Mouse (Mus musculus) neural tube, embryonic 10.5 days (tissue): Measurements from ENCODE around the gene Lrrk1.

Source experiments
- DNase-seq: peaks from one replicate; pipeline ENCODE4 v3.0.0-alpha.2; 2017; ENCODE audit warnings: low spot score; ENCODE audit errors: extremely low spot score

The Lrrk1 gene

GRCm38 (mm10) chr7:66340044-66340443 lies 48.1 kb downstream of the Lrrk1 start:
- no peak for DNase-seq

- no peak for DNase-seq
Measured at GRCm38 (mm10) chr7:66339625-66340024, 48.5 kb downstream of the Lrrk1 start.

DNA sequence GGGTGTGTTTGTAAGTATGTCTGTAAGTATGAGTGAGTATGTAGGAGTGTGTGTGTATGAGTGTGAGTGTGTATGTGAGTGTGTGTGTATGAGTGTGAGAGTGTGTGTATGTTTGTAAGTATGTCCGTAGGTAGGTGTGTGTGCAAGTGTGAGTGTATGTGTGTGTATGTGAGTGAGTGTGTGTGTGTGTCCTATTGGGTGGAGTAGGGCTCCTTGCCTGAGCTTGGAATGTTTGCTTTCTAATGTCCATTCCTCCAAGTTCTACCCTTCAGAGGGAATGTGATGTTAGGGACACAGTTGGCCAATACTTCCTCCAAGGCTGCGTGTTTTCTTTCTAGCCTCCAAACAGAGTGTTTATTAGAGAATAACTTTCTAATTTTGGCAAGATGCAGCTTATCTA lies 51.2 kb downstream of the Lrrk1 start:
- DNase-seq, result no peak

DNA sequence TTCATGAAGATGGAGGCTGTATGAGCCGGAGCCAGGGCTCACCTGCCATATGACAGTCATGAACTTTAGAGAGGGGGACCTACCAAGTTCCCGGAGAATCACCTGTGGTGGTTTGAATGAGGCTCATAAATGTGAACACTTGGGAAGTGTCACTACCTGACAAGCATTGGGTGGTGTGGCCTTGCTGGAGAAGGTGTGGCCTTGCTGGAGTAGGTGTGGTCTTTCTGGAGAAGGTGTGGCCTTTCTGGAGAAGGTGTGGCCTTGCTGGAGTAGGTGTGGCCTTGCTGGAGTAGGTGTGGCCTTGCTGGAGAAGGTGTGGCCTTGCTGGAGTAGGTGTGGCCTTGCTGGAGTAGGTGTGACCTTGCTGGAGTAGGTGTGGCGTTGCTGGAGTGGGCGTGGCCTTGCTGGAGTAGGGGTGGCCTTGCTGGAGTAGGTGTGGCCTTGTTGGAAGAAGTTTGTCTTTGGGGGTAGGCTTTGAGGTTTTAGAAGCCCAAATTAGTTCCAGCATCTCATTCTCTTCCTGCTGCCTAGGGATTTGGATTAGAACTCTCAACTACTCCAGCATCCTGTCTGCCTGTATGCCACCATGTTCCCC lies 54.1 kb downstream of the Lrrk1 start:
- DNase-seq, result no peak

- DNase-seq, result no peak
Measured at GRCm38 (mm10) chr7:66332340-66332739, 55.8 kb downstream of the Lrrk1 start.

- DNase-seq, result no peak
Measured at GRCm38 (mm10) chr7:66330610-66331009, 57.5 kb downstream of the Lrrk1 start.

- no peak for DNase-seq
Measured at GRCm38 (mm10) chr7:66327516-66327915, 60.6 kb downstream of the Lrrk1 start.

DNA sequence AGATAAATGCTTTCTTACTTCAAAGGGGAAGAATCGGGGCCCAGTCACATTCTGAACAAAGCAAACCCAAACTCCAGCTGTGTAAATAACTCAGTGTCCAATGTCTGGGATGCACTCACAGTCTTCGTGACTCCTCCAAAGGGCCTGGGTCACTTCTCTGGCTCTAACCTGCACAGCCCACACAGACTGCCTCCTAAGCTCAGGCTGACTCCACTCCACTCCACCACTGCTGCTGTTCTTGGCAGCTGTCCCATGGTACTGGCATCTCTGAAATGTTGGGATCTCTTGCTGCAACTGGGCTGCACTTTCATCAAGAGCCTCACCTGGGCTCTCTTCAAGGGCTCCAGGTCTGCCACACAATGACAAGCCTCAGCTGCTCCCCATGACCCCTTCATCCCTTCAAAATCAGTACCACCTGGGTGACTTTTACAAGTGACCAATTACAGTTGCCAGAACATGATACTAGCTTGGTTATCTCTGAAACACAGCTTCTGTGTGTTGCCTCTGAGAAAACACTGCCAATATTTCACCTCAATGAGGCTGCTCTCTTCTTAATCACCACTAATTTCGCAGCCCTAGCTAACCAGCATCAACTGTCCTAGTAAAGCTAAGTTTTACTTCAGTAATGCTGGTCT lies 62.6 kb downstream of the Lrrk1 start:
- no peak for DNase-seq

DNA sequence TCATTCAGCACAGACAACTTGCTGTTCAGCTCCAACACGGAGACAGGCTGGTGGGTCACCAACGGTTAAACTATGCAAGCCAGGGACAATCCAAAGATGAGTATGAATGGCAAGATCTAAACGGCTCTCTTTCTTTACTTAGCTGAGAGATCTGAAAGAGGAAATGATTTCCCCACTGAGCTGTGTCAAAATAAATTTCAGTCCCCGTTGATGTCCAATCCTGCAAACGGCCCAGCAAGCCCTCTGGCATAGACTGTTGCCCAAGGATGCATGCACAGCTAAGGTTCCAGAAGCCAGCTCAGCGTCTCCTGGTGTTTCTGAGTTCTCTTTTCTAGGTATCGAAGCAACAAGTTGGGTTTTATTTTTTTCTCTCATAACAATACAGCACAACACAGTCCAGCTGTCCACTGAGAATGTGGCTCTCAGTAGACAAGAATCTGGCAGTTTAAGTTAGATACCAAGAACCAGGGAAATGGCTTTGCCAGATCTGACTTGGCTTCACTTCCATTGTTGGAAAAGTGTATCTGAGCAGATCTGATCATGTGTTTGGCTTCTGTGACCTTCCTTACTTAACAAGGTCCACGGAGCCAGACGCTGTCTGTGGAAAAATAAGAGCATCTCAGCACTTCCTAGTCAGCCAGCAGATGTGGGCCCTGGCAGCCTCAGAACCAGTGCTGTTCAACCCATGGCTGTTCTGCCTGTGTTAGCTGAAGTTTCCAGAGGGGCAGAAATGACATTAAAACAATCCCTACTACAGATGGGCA lies 64.7 kb downstream of the Lrrk1 start:
- no peak for DNase-seq

- DNase-seq, result no peak
Measured at GRCm38 (mm10) chr7:66320996-66321395, 67.2 kb downstream of the Lrrk1 start.

GRCm38 (mm10) chr7:66318147-66318546 lies 70.0 kb downstream of the Lrrk1 start:
- no peak for DNase-seq

DNA sequence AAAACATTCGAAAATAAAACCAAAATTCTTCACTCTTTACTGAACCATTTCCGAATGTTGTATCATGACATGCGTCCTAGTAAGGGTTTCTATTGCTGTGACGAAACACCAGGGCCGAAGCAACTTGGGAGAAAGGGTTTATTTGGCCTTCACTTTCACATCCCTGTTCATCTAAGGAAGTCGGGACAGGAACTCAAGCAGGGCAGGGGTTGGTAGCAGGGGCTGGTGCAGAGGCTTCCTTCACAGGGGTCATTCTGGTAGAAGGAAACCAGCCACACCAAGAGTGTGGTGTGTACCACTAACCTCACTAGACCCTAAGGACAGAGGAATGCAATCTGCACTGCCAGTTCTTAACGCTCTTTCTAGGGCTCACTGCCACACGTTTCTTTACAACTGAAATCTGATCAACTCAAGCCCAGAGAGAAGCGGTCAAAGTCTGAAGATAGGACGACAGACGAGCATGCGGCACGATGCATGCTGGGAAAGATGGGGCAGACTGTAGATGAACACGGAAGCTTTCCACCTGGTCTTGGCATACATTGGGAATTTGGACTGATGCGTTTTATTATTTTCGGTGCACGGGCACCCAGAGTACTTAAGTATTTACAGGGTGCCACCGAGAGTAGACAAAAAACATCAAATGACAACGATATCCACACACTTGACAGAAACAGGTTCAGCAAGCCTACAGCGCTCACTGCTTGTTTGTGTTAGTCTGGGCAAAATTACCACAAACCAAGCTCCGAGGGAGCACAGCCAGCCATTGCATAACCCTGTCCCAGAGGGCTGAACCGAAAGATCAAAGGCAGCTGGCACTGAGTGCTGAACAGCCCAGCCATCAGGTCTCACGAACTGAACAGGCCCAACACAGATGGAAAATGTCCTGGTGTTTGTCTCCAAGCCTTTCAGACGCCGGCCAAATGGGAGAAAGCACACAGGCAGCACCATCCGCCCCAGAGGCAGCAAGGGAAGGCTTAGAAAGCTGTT lies 77.2 kb downstream of the Lrrk1 start:
- DNase-seq, result no peak

DNA sequence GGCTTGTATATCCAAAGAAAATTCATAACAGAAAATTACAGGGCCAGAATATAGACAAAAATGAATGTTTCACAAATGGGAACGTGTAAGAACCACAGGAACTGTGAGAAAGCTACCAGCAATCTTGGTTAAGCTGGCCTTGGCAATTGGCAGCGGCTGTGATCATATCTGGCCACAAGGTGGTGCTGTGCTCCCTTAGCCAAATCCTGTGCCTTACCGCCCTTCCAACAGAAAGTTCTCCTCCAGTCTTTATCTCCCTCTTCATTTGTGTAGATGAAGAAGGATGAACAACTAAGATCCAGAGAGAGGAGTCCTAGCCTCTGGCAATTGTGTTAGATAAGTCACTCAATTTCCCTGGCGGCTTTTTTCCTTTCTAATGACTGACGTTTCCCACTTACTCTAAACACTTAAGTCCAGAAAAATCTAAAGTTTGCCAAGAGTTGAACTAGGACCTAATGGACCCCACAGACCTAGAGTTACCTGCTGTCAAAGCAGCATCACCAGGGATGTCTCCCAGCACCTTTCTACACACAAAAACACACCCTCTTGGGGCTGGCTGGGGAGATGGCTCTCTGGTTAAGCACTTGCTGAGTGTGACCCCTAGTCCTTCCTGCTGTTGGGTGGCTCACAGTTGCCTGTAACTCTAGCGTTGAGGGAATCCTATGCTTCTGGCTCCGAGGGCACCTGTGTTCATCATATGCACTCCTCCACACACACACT lies 78.0 kb downstream of the Lrrk1 start:
- peak; percentile 78 for DNase-seq

DNA sequence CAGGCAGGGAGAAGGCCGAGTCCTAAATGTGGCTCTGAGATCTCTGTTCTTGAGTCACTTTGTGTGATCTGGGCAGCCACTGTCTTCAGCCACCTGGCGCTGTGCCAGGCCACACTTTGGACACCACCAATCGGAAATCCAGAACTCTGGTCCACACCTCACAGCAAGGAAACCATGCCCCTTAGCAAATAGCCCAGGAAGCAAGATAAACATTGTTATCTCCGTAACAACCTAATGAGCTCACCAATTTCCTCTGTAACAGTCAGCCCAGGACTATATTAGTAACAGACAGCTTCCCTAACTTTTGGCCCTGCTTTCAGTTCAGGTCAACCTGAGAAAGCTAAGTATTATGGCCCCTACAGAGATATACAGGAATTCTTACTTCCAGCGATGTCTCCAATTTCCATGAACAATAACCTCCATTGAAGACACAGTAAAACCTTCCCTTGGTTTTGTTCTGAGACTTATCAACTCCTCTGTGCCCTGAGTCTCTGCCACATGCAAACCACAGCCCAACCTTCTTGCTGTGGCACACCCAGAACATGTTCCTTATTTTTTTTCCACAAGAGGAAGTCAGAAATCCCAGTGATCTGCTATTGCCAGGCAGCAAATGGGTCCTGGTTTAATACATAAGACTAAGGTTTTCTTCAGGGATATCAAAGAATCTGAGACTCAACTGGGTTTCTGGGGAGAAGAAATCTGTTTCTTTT lies 78.8 kb downstream of the Lrrk1 start:
- no peak for DNase-seq

DNA sequence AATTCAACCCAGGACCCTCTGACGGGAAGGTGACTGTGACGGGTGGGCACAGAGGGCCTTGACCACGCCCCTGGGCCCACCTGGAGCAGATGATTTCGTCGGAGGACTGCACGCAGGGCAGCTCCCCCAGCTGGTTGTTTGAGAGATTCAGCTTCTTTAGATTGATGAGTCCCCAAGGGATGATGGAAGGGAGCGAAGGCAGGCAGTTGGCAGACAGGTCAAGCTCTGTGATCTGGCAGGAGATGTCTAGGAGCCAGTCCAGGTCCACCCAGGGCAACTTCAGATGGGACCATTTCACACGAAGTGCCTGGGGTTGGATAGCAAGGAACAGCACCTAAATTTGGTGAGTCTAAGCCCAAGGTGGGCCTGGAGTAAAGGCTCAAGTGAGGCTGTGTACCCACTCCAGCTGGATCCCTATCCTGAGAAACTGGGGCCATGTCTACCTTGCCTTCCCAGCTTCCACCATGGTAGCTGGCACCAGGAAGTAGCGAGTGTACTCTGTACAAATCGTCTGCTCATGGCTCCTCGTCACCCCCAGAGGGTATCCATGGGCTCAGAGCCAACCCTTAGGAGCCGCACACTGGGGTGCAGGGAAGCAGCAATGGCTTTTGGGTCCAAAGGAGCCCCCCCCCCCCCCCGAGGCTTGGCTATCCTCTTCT lies 79.4 kb downstream of the Lrrk1 start:
- DNase-seq, result no peak

GRCm38 (mm10) chr7:66307791-66308190 lies 80.4 kb downstream of the Lrrk1 start:
- DNase-seq, result no peak

DNA sequence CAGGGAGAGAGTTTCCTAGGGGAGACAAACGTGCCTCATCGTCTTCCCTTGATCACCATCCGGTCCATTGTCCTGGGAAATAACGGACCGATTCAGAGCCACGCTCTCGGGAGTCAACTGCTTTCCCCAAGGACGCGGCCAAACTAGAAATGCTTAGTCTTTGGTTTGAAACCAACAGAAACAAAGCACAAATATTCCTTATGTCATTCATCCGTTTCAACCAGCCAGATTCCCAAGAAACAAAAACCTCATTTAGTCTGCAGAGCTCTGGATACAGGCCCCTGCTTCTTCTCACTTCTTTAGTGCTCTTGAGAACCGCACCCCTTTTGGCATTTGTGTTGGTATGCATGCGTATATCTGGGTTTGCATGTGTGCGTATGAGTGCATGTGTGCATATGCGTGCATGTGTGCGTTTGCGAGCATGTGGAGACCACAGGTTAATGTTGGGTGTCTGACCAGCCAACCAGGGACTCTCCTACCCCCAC lies 82.4 kb downstream of the Lrrk1 start:
- DNase-seq, result no peak

DNA sequence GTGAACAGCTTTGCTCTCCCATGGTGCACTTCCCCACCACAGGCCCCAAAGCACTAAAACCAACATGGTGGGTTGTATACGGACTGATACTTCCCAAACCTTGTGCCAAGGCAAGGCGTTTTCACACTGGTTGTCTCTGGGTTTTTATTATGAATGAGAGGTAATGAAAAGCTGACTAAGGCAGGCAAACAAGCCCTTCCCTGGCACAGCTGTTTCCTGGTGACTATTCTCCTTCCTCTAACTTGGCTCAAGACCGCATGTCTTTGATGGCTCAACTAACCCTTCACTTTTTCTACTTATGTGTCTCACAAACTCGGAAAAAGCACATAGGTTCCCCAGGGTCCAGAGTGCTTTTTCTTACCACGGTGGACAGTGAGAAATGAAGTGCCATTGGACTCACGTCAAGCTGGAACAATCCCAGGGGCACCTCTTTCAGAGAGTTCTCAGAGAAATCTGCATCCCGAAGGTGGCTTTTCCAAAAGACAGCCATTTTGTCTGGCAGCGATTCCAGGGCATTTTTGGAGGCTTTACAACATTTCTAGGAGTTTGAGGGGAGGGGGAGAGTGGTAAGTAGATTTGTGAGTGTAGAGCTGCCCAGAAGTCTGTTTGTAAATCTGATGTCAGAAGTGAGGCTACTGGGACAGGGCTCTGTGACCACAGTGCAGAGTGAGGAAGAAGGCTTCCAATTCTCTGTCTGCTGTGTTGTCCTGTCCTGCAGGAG lies 83.0 kb downstream of the Lrrk1 start:
- no peak for DNase-seq
